Mouse (Mus musculus): ENCODE measurements around the gene Tex22. TPM values are rescaled to one million over a fixed set of nuclear protein-coding genes. Genes with fewer than 3 reads are reported as not detected.

Tex22 gene
- polyA plus RNA-seq (2015; fragmentation: Nextera tagmentation; extraction: Ambion mirVana): 0.20 TPM in 1 of 2 replicates, not detected in the other

DNA sequence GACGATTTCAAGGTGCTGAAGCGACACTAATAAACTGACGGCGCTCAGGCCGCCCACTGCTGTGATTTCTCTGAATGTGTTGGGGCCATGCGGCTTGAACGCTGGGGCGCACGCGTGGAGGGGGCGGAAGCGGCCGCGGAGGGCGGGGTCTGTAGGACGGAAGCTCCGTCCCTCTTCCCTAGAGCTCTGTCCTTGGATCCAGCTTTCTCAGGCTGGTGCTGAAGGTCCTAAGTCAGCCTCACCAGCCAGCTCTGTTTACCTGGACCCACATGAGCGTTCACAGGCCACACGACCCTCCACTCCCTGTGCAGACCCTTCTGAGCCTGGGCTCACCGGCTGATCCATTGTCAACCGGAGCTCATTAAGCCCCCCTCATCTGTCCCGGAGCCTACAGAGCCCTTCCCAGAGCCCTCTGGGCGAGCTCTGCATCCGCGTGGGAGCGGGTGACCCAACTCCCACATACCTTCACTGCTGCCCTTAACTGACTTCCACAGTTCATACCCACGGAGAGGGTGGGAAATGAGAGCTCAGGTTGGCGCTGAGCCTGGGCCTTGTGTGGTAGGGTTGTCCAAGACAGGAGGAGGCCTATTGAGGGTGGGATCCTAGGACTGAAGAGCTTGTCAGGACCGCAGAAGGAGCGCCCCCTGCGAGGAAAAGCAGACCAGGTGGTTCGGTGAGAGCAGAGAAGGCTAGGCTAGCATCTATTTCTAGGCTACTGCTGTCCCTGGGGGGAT is at the start of gene Tex22:
Gene Tex22, plus strand, starts transcription at position 174 of the 734 bp plus-strand sequence.
- Histone ChIP-seq H3K36me3 (peaks cover 27% of the 10 kb centered on the region), H3K4me1 (replicated peaks) (peaks cover 25% of the 10 kb centered on the region), H3K9me3 (no peaks in the 10 kb centered on the region), H3K4me3 (replicated peaks) (peak within 1 kb of the TSS; percentile 52), H3K27me3 (no peaks in the 10 kb centered on the region), H3K27ac (peak within 1 kb of the TSS; percentile 95), H3K4me2 (replicated peaks) (peak within 1 kb of the TSS; percentile 96), H3K9ac (replicated peaks) (peak within 1 kb of the TSS; percentile 79)
- ATAC-seq: peak; percentile 93
- 2% methylated on average over 32 of the region's 32 CpGs for WGBS

DNA sequence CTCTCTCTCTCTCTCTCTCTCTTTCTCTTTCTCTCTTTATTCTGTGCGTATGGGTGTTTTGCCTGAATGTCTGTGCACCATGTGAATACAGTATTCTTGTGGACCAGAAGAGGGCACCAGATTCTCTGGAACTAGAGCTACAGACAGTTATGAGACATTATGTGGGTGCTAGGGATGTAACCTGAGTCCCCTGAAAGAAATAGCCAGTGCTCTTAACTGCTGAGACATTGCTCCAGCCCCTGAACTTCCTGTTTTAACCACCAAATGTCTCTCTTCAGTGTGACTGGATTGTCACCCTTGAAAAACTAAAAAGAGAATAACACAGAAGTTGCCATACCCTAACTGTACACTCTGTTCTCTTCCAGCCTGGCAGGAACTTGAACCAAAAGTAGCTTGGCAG is 47.7 kb upstream of the Tex22 start:
- 97% methylated on average over 1 of the region's 1 CpGs for WGBS

DNA sequence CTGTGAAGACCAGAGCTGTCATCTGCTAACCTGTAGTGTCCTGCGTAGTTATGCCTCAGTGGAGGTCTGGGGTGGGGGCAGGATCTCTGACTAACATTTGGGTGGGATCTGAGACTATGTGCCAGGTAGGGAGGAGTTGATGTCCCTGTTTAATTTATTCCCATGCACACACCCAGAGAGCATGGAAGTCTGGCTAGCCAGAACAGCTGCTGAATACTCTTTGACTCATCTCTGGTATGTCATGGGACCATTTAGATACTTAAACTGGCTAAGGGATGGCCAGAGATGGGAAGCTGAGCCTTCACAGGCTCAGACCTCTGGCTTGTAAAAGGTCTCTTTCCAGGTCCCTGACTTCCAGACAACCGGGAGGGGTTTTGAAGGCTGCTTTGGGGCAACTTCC is 46.8 kb upstream of the Tex22 start:
- WGBS: 90% methylated on average over 2 of the region's 2 CpGs

More for the DNA sequence above, 47.7 kb upstream of the Tex22 start:
- Histone ChIP-seq H3K27me3 (no peaks in the 10 kb centered on the region), H3K4me2 (replicated peaks) (no peak overlapping the region), H3K9ac (replicated peaks) (no peak overlapping the region), H3K36me3 (peaks cover 8% of the 10 kb centered on the region; the same call in 1 of the 2 replicates), H3K27ac (no peak overlapping the region), H3K9me3 (no peaks in the 10 kb centered on the region), H3K4me3 (replicated peaks) (no peak overlapping the region), H3K4me1 (replicated peaks) (peaks cover 32% of the 10 kb centered on the region)
- no peak for ATAC-seq

DNA sequence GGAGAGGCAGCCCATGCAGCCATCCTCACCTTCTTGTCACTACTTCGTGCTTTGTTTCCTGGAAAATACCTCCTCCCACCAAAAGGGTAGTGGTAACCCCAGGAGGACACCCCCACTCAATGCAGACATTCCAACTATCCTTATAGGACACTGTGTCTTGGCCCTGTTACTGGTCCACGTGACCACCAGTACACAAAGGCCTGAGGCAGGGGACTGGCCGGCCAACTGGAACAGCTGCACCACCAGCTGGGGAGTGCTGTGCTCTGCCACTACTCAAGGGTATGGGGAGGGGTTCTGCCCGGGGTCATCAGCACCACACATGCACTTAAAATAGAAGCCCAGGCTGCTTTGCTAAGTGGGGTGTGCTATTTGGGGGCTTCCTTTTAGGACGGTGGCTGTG is 46.2 kb upstream of the Tex22 start:
- Histone ChIP-seq H3K36me3 (peaks cover 11% of the 10 kb centered on the region; the same call in 1 of the 2 replicates), H3K27me3 (no peaks in the 10 kb centered on the region), H3K4me3 (replicated peaks) (no peak overlapping the region), H3K4me2 (replicated peaks) (no peak overlapping the region), H3K4me1 (replicated peaks) (peaks cover 44% of the 10 kb centered on the region), H3K27ac (peak overlapping the region; percentile 64), H3K9me3 (no peaks in the 10 kb centered on the region), H3K9ac (replicated peaks) (no peak overlapping the region)
- WGBS: 51% methylated on average over 5 of the region's 5 CpGs
- ATAC-seq: peak; percentile 49

More for the DNA sequence above, 46.8 kb upstream of the Tex22 start:
- Histone ChIP-seq H3K4me3 (replicated peaks) (no peak overlapping the region), H3K27me3 (no peaks in the 10 kb centered on the region), H3K36me3 (peaks cover 11% of the 10 kb centered on the region; the same call in 1 of the 2 replicates), H3K4me1 (replicated peaks) (peaks cover 41% of the 10 kb centered on the region), H3K9ac (replicated peaks) (no peak overlapping the region), H3K27ac (no peak overlapping the region; the same call in 1 of the 2 replicates), H3K9me3 (no peaks in the 10 kb centered on the region), H3K4me2 (replicated peaks) (no peak overlapping the region)
- ATAC-seq: no peak

DNA sequence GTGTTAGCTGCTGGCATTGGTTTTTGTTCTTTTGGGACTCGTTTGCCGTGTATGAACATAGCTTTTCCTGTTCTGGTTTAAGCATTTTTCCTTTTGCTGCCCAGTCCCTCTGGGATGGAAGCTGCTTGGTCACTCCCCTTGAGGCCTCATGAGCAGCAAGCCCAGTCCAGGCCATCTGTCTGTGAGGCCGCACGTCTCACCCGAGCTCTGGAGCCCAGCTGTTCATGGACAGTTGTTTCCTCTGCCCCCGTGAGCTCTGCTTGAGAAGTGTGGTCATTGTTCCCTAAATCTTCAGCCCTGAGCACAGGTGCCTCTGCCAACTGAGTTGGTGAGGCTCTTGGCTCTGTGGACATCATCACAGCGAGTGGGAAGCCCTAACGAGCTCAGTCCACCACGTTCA is 45.4 kb upstream of the Tex22 start:
- Histone ChIP-seq H3K36me3 (peaks cover 11% of the 10 kb centered on the region; the same call in 1 of the 2 replicates), H3K27ac (peak overlapping the region; percentile 64), H3K4me2 (replicated peaks) (no peak overlapping the region), H3K9ac (replicated peaks) (no peak overlapping the region), H3K9me3 (no peaks in the 10 kb centered on the region), H3K4me3 (replicated peaks) (no peak overlapping the region), H3K4me1 (replicated peaks) (peaks cover 46% of the 10 kb centered on the region), H3K27me3 (no peaks in the 10 kb centered on the region)
- no peak for ATAC-seq
- 52% methylated on average over 9 of the region's 9 CpGs for WGBS

DNA sequence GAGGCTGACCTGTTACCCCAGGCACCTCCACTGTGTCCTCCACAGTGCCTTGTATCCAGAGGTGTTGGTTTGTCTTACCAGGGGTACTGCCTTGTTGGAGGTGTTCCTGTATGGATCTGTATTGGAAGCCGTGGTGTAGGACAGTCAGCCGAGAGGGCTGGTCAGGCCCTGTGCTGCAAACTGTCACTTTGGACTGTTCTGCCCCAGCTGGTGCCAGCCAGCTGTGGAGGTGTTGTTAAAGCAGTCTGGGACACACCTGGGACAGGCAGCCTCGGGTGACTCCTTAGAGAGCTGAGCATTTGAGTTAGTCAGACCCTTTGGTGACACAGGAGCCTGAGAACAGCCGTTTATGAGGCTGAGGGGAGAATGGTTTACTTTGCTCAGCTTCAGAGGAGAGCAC is 44.3 kb upstream of the Tex22 start:
- H3K4me3 ChIP-seq (replicated peaks): no peak overlapping the region
- 85% methylated on average over 4 of the region's 4 CpGs for WGBS
- H3K4me1 ChIP-seq (replicated peaks): peaks cover 52% of the 10 kb centered on the region

DNA sequence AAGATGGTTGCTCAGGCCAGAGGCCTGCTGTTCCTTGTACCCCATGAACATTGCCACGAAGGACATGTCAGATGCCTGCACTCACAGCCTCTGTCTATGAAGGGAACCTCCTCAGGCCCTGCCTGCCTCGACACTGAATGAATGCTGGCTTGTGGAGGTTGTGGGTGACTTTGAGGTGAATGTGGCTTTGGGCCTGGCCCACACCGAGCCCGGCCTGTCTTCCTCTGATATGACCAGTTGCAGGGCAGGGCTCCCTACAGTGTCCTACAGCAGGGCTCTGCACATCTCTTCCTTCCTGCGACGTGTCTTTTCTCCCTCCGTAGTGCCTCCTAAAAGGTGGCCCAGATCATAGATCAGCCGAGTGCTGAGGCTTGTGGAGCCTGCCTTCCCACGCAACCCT is 43.3 kb upstream of the Tex22 start:
- no peak overlapping the region for H3K4me3 ChIP-seq (replicated peaks)
- no peak overlapping the region for H3K4me2 ChIP-seq (replicated peaks)
- no peaks in the 10 kb centered on the region for H3K27me3 ChIP-seq
- no peak for ATAC-seq
- H3K27ac ChIP-seq: no peak overlapping the region
- 86% methylated on average over 9 of the region's 9 CpGs for WGBS
- peaks cover 52% of the 10 kb centered on the region for H3K4me1 ChIP-seq (replicated peaks)
- no peak overlapping the region for H3K9ac ChIP-seq (replicated peaks)
- 0 out of 2 replicates have a peak, but pooled peaks cover 9% of the 10 kb centered on the region for H3K36me3 ChIP-seq
- H3K9me3 ChIP-seq: no peaks in the 10 kb centered on the region

More for the DNA sequence above, 44.3 kb upstream of the Tex22 start:
- H3K4me2 ChIP-seq (replicated peaks): no peak overlapping the region
- no peak for ATAC-seq
- H3K27me3 ChIP-seq: no peaks in the 10 kb centered on the region
- peaks cover 11% of the 10 kb centered on the region; the same call in 1 of the 2 replicates for H3K36me3 ChIP-seq
- H3K9me3 ChIP-seq: no peaks in the 10 kb centered on the region
- H3K9ac ChIP-seq (replicated peaks): no peak overlapping the region
- H3K27ac ChIP-seq: no peak overlapping the region; the same call in 1 of the 2 replicates

DNA sequence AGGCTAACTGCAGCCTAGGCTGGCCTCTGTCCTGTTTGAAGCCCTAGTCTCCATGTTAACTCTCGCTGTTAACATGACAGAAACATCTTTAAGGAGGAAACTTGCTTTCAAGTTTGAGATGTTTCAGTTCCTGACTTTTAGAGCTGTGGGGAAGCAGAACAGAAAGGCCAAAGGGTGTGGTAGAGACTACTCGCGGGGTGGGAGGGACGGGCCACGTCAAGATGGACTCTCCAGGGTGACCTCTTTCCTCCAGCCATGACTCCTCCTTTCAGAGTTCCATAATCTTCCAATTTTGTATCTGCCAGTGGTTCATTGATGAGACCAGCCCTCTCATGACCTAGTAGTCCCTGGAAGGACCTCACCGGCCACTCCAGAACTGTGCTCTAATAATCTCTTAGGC is 42.9 kb upstream of the Tex22 start:
- H3K27ac ChIP-seq: no peak overlapping the region
- WGBS: 91% methylated on average over 6 of the region's 6 CpGs
- H3K36me3 ChIP-seq: 0 out of 2 replicates have a peak, but pooled peaks cover 7% of the 10 kb centered on the region
- H3K27me3 ChIP-seq: no peaks in the 10 kb centered on the region
- no peak overlapping the region for H3K4me3 ChIP-seq (replicated peaks)
- H3K9me3 ChIP-seq: no peaks in the 10 kb centered on the region
- H3K4me2 ChIP-seq (replicated peaks): no peak overlapping the region
- no peak for ATAC-seq
- peaks cover 52% of the 10 kb centered on the region for H3K4me1 ChIP-seq (replicated peaks)
- H3K9ac ChIP-seq (replicated peaks): no peak overlapping the region

DNA sequence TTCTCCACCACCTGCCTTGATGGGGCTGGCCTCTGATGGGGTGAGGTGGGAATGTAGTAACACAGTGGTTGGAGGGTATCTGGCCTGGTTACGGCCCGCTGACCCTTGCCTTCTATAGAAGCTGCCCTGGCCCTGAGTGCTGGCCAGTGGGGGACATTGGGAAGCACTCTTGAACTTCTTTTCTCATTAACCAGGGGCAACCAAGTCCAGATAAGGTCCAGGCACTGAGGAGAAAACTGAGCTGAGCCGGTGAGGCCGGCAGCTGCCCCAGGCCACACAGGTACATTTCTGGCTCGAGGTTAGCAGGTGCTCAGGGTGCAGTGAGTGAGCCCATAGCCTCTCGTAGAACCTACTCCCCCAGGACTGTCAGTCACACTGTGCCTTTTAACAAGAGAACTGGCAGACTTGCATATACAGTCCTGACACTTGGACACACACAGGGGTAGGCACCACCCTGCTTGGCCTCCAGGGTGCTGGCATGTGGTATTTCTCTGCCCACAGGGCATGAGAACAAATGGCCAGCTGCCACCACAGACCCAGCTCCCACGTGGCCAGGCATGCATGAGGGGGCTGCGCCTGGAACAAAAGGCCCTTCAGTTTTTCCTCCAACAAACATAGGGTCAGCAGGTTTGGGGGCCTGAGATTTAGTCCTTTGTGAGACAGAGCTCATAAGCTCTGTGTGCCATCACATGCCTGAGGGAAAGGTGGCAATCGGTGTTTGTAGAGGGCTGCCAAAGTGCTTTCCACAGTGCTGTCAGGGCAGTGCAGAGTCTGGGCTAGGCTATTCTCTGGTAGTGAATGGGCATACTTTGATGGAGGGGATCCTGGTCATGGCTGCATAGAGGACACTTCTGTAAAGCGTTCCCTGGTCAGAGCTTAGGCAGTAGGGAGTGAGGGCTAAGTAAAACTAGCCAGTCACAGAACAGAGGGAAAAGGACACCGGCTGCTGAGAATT is 41.7 kb upstream of the Tex22 start:
- H3K27me3 ChIP-seq: no peaks in the 10 kb centered on the region
- peaks cover 46% of the 10 kb centered on the region for H3K4me1 ChIP-seq (replicated peaks)
- no peak overlapping the region for H3K4me3 ChIP-seq (replicated peaks)
- 68% methylated on average over 11 of the region's 11 CpGs for WGBS
- peak; percentile 64 for ATAC-seq
- H3K9me3 ChIP-seq: no peaks in the 10 kb centered on the region
- H3K27ac ChIP-seq: peak overlapping the region; percentile 70
- H3K9ac ChIP-seq (replicated peaks): peak overlapping the region; percentile 36; the same call in 1 of the 2 replicates
- H3K4me2 ChIP-seq (replicated peaks): no peak overlapping the region
- H3K36me3 ChIP-seq: 0 out of 2 replicates have a peak, but pooled peaks cover 7% of the 10 kb centered on the region

DNA sequence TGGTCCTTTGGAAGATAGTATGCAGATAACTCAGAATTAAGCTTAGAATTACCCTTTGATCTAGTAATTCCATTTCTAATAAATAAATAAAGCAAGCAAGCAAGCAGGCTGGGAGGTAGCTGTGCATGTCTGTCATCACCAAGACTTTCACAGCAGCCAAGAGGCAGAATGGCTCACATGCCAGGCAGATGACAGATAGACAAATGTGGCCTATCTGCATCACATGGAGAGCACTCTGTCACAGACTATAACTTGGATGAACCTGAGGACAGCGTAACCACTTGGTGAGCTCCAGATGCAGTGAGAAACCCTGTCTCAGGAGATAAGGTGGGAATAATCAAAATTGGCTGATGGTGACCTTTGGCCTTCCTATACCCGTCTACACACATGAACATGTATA is 39.2 kb upstream of the Tex22 start:
- no peaks in the 10 kb centered on the region for H3K9me3 ChIP-seq
- ATAC-seq: no peak
- no peak overlapping the region for H3K27ac ChIP-seq
- peaks cover 28% of the 10 kb centered on the region for H3K4me1 ChIP-seq (replicated peaks)
- no peak overlapping the region for H3K4me3 ChIP-seq (replicated peaks)
- H3K4me2 ChIP-seq (replicated peaks): no peak overlapping the region
- WGBS: 88% methylated on average over 2 of the region's 2 CpGs
- H3K36me3 ChIP-seq: 0 out of 2 replicates have a peak, but pooled peaks cover 4% of the 10 kb centered on the region
- no peak overlapping the region for H3K9ac ChIP-seq (replicated peaks)
- no peaks in the 10 kb centered on the region for H3K27me3 ChIP-seq

DNA sequence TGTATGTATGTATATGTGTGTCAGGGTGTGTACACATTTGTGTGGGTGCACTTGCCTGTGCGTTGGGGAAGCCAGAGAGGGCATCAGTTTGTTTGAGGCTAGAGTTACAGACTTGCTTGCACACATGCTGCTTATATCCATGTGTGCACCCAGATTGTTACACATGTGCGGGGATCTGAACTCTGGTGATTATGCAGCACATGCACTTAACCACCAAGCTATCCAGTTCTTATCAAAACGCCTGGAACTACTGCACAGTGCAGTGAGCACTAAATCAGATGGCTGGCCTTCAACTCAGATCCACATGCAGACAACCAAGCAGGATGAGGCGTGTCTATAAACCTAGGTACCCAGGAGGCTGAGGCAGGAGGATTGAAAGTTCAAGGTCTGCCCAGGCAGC is 37.3 kb upstream of the Tex22 start:
- no peak overlapping the region for H3K4me2 ChIP-seq (replicated peaks)
- H3K9me3 ChIP-seq: no peaks in the 10 kb centered on the region
- peaks cover 40% of the 10 kb centered on the region for H3K4me1 ChIP-seq (replicated peaks)
- 90% methylated on average over 4 of the region's 4 CpGs for WGBS
- H3K36me3 ChIP-seq: 0 out of 2 replicates have a peak, but pooled peaks cover under 1% of the 10 kb centered on the region
- H3K27me3 ChIP-seq: no peaks in the 10 kb centered on the region
- H3K4me3 ChIP-seq (replicated peaks): no peak overlapping the region
- ATAC-seq: no peak
- no peak overlapping the region for H3K9ac ChIP-seq (replicated peaks)
- H3K27ac ChIP-seq: no peak overlapping the region

DNA sequence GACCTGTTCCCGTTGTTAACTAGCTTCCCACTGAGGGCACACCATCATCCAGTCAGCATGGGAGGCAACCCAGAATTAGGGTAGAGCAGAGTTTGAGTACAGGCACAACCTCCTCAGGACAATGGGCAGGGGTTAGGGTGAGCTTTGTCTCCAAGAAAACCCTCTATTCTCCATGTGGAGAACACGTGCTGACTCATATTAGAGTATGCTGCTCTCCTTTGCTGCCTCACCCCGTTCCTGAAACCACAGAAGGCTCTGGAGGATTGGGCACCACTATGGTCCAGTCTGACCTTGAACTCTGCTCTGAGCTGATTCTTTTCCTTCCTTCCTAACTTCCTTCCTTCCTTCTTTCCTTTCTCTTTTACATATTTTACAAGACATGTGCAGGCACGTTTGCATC is 35.9 kb upstream of the Tex22 start:
- peaks cover 29% of the 10 kb centered on the region for H3K4me1 ChIP-seq (replicated peaks)
- WGBS: 89% methylated on average over 4 of the region's 4 CpGs
- no peak overlapping the region for H3K27ac ChIP-seq
- H3K4me3 ChIP-seq (replicated peaks): no peak overlapping the region
- H3K9me3 ChIP-seq: no peaks in the 10 kb centered on the region
- H3K27me3 ChIP-seq: no peaks in the 10 kb centered on the region
- H3K4me2 ChIP-seq (replicated peaks): no peak overlapping the region
- no peak overlapping the region for H3K9ac ChIP-seq (replicated peaks)
- no peaks in the 10 kb centered on the region for H3K36me3 ChIP-seq
- ATAC-seq: no peak

Data from midbrain, embryonic 13.5 days (tissue).